Comparison of ENCODE assay signal across 19 mouse cellular contexts in the genomic region with DNA sequence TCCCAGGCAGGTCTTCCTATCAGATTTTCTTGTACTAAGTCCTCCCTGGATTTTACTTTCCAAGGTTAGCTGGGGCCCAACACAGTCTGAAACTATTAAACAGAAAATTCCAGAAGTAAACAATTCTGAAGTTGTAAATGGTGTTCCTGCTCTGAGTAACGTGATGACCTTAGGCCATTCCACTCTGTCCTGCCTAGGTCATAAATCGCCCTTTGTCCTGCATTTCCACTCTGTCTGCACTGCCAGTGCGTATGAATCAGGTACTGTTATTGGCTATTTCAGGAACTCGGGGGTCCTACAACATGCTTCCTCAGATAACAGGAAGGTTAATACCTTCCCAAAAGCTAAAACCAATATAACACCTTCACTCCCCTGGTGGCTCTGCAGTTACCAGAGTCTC. TPM values are rescaled to one million over a fixed set of nuclear protein-coding genes. Genes with fewer than 3 reads are reported as not detected.
A peak's percentile ranks its signal among the peaks of the same experiment; 100 is the strongest.
DNase-seq lines count a peak whose midpoint lies in the region; ATAC-seq and TF ChIP-seq lines count a peak whose summit lies in the region.
"Had no signal": no experiment of that assay in that cellular context is flagged by ENCODE, and none has a peak within 500 bp of the region (broad histone marks: within the 10 kb centered on the region; RNA-seq: fewer than 3 reads in every experiment).

No protein-coding gene starts in this region.

- no peak for DNase-seq in heart, adult 2 months
- no peak for DNase-seq in heart, postnatal 25 days (ENCODE audit: low spot score)
- no peak for DNase-seq in limb, embryonic 10.5 days (ENCODE audit: low spot score)
- DNase-seq in retina, postnatal 1 day: no peak
- DNase-seq in adrenal gland, adult 2 months: no peak
- DNase-seq: adrenal gland, postnatal 10 days; cerebellum, adult 9-11 months; heart, adult 11 months; heart, postnatal 36 days; layer of hippocampus, postnatal 36 days; thymus, postnatal 25 days had no signal

- TF ChIP-seq EP300 in heart, adult 2 months (IDR thresholded peaks at IDR 0.05; ENCODE audit: insufficient read depth, low read depth, low read length): no peak

- no peak for ATAC-seq in limb, embryonic 12.5 days (ENCODE audit: insufficient number of reproducible peaks, insufficient read depth, low FRiP score, low TSS enrichment, low read depth)
- no peak for ATAC-seq in kidney, embryonic 16.5 days (ENCODE audit: low FRiP score, low TSS enrichment)
- ATAC-seq: inflammation-experienced regulatory T-cells, adult 6 months; midbrain, embryonic 15.5 days had no signal

- H3K27ac ChIP-seq in heart, adult 2 months: peak overlapping the region; percentile 7
- peak overlapping the region; percentile 57; the same call in 1 of the 2 replicates for H3K27ac ChIP-seq in limb, embryonic 12.5 days
- H3K27ac ChIP-seq in limb, embryonic 10.5 days: no peak overlapping the region
- peak overlapping the region; percentile 87 for H3K27ac ChIP-seq in brown adipose tissue, adult 24 weeks (replicated peaks; ENCODE audit: low read depth, low read length)
- H3K27ac ChIP-seq in kidney, embryonic 16.5 days (ENCODE audit: low read length): peak overlapping the region; percentile 66
- H3K27ac ChIP-seq: embryonic facial prominence, embryonic 12.5 days; forebrain, embryonic 10.5 days; midbrain, embryonic 15.5 days; neural tube, embryonic 12.5 days had no signal

- no peak overlapping the region for H3K4me2 ChIP-seq in limb, embryonic 12.5 days
- H3K4me2 ChIP-seq in kidney, embryonic 16.5 days (replicated peaks; ENCODE audit: low read depth, low read length): 0 out of 2 replicates have a peak overlapping the region, but pooled peaks have one; percentile 9
- H3K4me2 ChIP-seq: embryonic facial prominence, embryonic 12.5 days; midbrain, embryonic 15.5 days; neural tube, embryonic 12.5 days had no signal

- no peak overlapping the region for H3K9ac ChIP-seq in heart, adult 2 months (ENCODE audit: low read depth, low read length)
- H3K9ac ChIP-seq in limb, embryonic 12.5 days (replicated peaks): no peak overlapping the region
- H3K9ac ChIP-seq in kidney, embryonic 16.5 days (replicated peaks; ENCODE audit: low read length): no peak overlapping the region
- H3K9ac ChIP-seq: embryonic facial prominence, embryonic 12.5 days; midbrain, embryonic 15.5 days; neural tube, embryonic 12.5 days had no signal

- TF ChIP-seq CTCF in heart, adult 2 months (IDR thresholded peaks at IDR 0.05): no peak

- WGBS in heart, adult 2 months: 45% methylated on average over 4 of the region's 4 CpGs
- 25% methylated on average over 4 of the region's 4 CpGs for WGBS in limb, embryonic 12.5 days
- WGBS in limb, embryonic 10.5 days: 34% methylated on average over 4 of the region's 4 CpGs
- 26% methylated on average over 4 of the region's 4 CpGs for WGBS in kidney, embryonic 16.5 days

- no peaks in the 10 kb centered on the region for H3K36me3 ChIP-seq in heart, adult 2 months (ENCODE audit: control insufficient read depth, insufficient read depth, low read length)
- H3K36me3 ChIP-seq in limb, embryonic 12.5 days: peaks cover 10% of the 10 kb centered on the region; the same call in 1 of the 2 replicates
- H3K36me3 ChIP-seq in limb, embryonic 10.5 days: peaks cover 6% of the 10 kb centered on the region; the same call in 1 of the 2 replicates
- no peaks in the 10 kb centered on the region for H3K36me3 ChIP-seq in kidney, embryonic 16.5 days (ENCODE audit: insufficient read depth, low read length)
- H3K36me3 ChIP-seq: embryonic facial prominence, embryonic 12.5 days; midbrain, embryonic 15.5 days; neural tube, embryonic 12.5 days had no signal

- intact Hi-C loops in heart, adult 2 months (cut with DNase I): loop anchor here (2.0 kb wide), 1 partner anchor 18 kb away; no protein-coding TSS in a partner anchor
- intact Hi-C loops in heart, postnatal 25 days (cut with DNase I): no loop called here

- no peaks in the 10 kb centered on the region for H3K9me3 ChIP-seq in limb, embryonic 12.5 days
- H3K9me3 ChIP-seq in limb, embryonic 10.5 days (replicated peaks): no peaks in the 10 kb centered on the region
- H3K9me3 ChIP-seq in kidney, embryonic 16.5 days (ENCODE audit: low read length): no peaks in the 10 kb centered on the region
- H3K9me3 ChIP-seq: embryonic facial prominence, embryonic 12.5 days; forebrain, embryonic 10.5 days; midbrain, embryonic 15.5 days; neural tube, embryonic 12.5 days had no signal

- no peak for TF ChIP-seq POLR2A in heart, adult 2 months (IDR thresholded peaks at IDR 0.05; ENCODE audit: insufficient read depth, low read depth, low read length)

- no peaks in the 10 kb centered on the region for H3K79me2 ChIP-seq in heart, adult 2 months (replicated peaks; ENCODE audit: control insufficient read depth, insufficient read depth, low read length)

- H3K27me3 ChIP-seq in heart, adult 2 months (ENCODE audit: control insufficient read depth, insufficient read depth, low read length): no peaks in the 10 kb centered on the region
- H3K27me3 ChIP-seq in limb, embryonic 12.5 days: no peaks in the 10 kb centered on the region
- H3K27me3 ChIP-seq in limb, embryonic 10.5 days (ENCODE audit: low read depth, poor library complexity, severe bottlenecking): no peaks in the 10 kb centered on the region
- no peaks in the 10 kb centered on the region for H3K27me3 ChIP-seq in kidney, embryonic 16.5 days (ENCODE audit: insufficient read depth, low read length)
- H3K27me3 ChIP-seq: embryonic facial prominence, embryonic 12.5 days; midbrain, embryonic 15.5 days had no signal

- H3K4me1 ChIP-seq in heart, adult 2 months (ENCODE audit: control insufficient read depth, insufficient read depth, low read length): peaks cover 12% of the 10 kb centered on the region
- H3K4me1 ChIP-seq in limb, embryonic 12.5 days (replicated peaks): peaks cover 76% of the 10 kb centered on the region
- H3K4me1 ChIP-seq in limb, embryonic 10.5 days: peaks cover 69% of the 10 kb centered on the region
- H3K4me1 ChIP-seq in brown adipose tissue, adult 24 weeks (ENCODE audit: control insufficient read depth, insufficient read depth, insufficient read length, low read length): peaks cover 39% of the 10 kb centered on the region
- peaks cover 60% of the 10 kb centered on the region for H3K4me1 ChIP-seq in kidney, embryonic 16.5 days (ENCODE audit: insufficient read depth, low read length)

- no peak overlapping the region for H3K4me3 ChIP-seq in heart, adult 2 months
- H3K4me3 ChIP-seq in limb, embryonic 12.5 days (replicated peaks): no peak overlapping the region
- H3K4me3 ChIP-seq in limb, embryonic 10.5 days: no peak overlapping the region
- no peak overlapping the region for H3K4me3 ChIP-seq in brown adipose tissue, adult 24 weeks (ENCODE audit: insufficient read depth, low read depth, low read length)
- H3K4me3 ChIP-seq in kidney, embryonic 16.5 days (ENCODE audit: low read length): no peak overlapping the region
- H3K4me3 ChIP-seq: embryonic facial prominence, embryonic 12.5 days; forebrain, embryonic 10.5 days; midbrain, embryonic 15.5 days; neural tube, embryonic 12.5 days had no signal

RNA-seq across cellular contexts. Expression of a gene that starts 31.9 kb away (rescaled TPM):
- 1 to 10 TPM; 3.3 to 3.8 TPM for total RNA-seq in heart, adult 2 months (2021)
- polyA plus RNA-seq in heart, adult 2 months (2012; rRNA removed): 4.8 and 5.3 TPM in 2 replicates
- total RNA-seq in heart, postnatal 25 days (2021): 1 to 10 TPM; 3.8 to 4.5 TPM
- polyA plus RNA-seq in limb, embryonic 12.5 days (2016; fragmentation: Nextera tagmentation; extraction: Ambion mirVana): 66.2 and 68.2 TPM in 2 replicates
- polyA plus RNA-seq in limb, embryonic 10.5 days (2016; fragmentation: Nextera tagmentation; extraction: Ambion mirVana): 60.3 and 64.1 TPM in 2 replicates
- polyA plus RNA-seq in brown adipose tissue, adult 24 weeks (2012; ENCODE audit: insufficient read depth, insufficient read length, missing spikeins): 7.8 and 8.8 TPM in 2 replicates
- 38.3 and 42.5 TPM in 2 replicates for polyA plus RNA-seq in kidney, embryonic 16.5 days (2015; fragmentation: Nextera tagmentation; extraction: Ambion mirVana)
- total RNA-seq in adrenal gland, adult 2 months (2021): 1 to 10 TPM; 7.8 to 9.5 TPM
- 4.3 and 4.9 TPM in 2 replicates for polyA plus RNA-seq in adrenal gland, adult 2 months (2012; rRNA removed)
